Mouse (Mus musculus) hindbrain, embryonic 15.5 days (tissue): ENCODE results near the gene Cog5. TPM values are rescaled to one million over a fixed set of nuclear protein-coding genes. Genes with fewer than 3 reads are reported as not detected.

Experiments used
- ATAC-seq: fragments of 200-750 bp; cut with Nextera tagmentation; 2 replicates; pipeline ENCODE4 v1.8.0; 2017; ENCODE audit warnings: low read depth, moderate number of reproducible peaks, moderate TSS enrichment; ENCODE audit not compliant: low FRiP score
- H3K27ac ChIP-seq: fragments of 300-500 bp; sonication (generic); replicated peaks from 2 replicates; pipeline ENCODE4 v1.5.1; 2015; ENCODE audit warnings: mild to moderate bottlenecking, inconsistent platforms
- H3K27me3 ChIP-seq: fragments of 300-500 bp; sonication (generic); 2 replicates; pipeline ENCODE4 v1.6.1; 2015; ENCODE audit warnings: control low read depth, inconsistent platforms
- H3K36me3 ChIP-seq: fragments of 300-500 bp; sonication (generic); 2 replicates; pipeline ENCODE4 v1.6.1; 2015; ENCODE audit warnings: control low read depth, inconsistent platforms
- H3K4me1 ChIP-seq: fragments of 300-500 bp; sonication (generic); replicated peaks from 2 replicates; pipeline ENCODE4 v1.6.1; 2015; ENCODE audit warnings: control low read depth, inconsistent platforms
- H3K4me2 ChIP-seq: fragments of 300-500 bp; sonication (generic); 2 replicates; pipeline ENCODE4 v1.6.1; 2015; ENCODE audit warnings: moderate library complexity, mild to moderate bottlenecking, inconsistent platforms
- H3K4me3 ChIP-seq: fragments of 300-500 bp; sonication (generic); 2 replicates; pipeline ENCODE4 v1.5.1; 2015; ENCODE audit warnings: mild to moderate bottlenecking, inconsistent platforms
- H3K9ac ChIP-seq: fragments of 300-500 bp; sonication (generic); 2 replicates; pipeline ENCODE4 v1.6.1; 2015; ENCODE audit warnings: inconsistent platforms
- H3K9me3 ChIP-seq: fragments of 300-500 bp; sonication (generic); 2 replicates; pipeline ENCODE4 v1.6.1; 2016; ENCODE audit warnings: control low read depth, inconsistent platforms
- WGBS: fragments of 180-500 bp; shearing (Covaris S2); methylation state at CpG from one replicate; pipeline ENCODE4 v1.1.7; 2015; 5-methylcytosine and 5-hydroxymethylcytosine counted together
- polyA plus RNA-seq: library from polyadenylated mRNA; unstranded; fragments of >200 nt; fragmentation: Nextera tagmentation; extraction: Ambion mirVana; gene quantifications from 2 replicates; pipeline ENCODE4 v1.2.1, GENCODE M21; 2015

Gene Cog5
- polyA plus RNA-seq, 1 experiment from 2014 or later: 26.9 TPM

GRCm38 (mm10) chr12:31949759-31950658, 295.3 kb downstream of the Cog5 start, which contains the start of gene Hbp1:
Gene Hbp1, minus strand, starts transcription at chr12:31950535.
- no peaks in the 10 kb centered on the region for H3K9me3 ChIP-seq
- H3K4me1 ChIP-seq: peaks cover 11% of the 10 kb centered on the region; the same call in 1 of the 2 replicates
- peak within 1 kb of the TSS; percentile 74 for H3K4me2 ChIP-seq
- peak within 1 kb of the TSS; percentile 97 for H3K27ac ChIP-seq
- H3K9ac ChIP-seq: peak within 1 kb of the TSS; percentile 81
- H3K4me3 ChIP-seq: peak within 1 kb of the TSS; percentile 93
- under 1% methylated on average over 67 of the region's 71 CpGs for WGBS
- no peaks in the 10 kb centered on the region for H3K27me3 ChIP-seq
- peak; percentile 98 for ATAC-seq
- H3K36me3 ChIP-seq: no peaks in the 10 kb centered on the region

GRCm38 (mm10) chr12:31950659-31951031, 296.0 kb downstream of the Cog5 start:
- H3K36me3 ChIP-seq: no peaks in the 10 kb centered on the region
- peak overlapping the region; percentile 74 for H3K4me2 ChIP-seq
- ATAC-seq: no peak
- no peaks in the 10 kb centered on the region for H3K27me3 ChIP-seq
- H3K9me3 ChIP-seq: no peaks in the 10 kb centered on the region
- H3K4me3 ChIP-seq: peak overlapping the region; percentile 93
- WGBS: 2% methylated on average over 9 of the region's 9 CpGs
- H3K9ac ChIP-seq: peak overlapping the region; percentile 37; the same call in 1 of the 2 replicates
- peak overlapping the region; percentile 78 for H3K27ac ChIP-seq
- H3K4me1 ChIP-seq: peaks cover 11% of the 10 kb centered on the region; the same call in 1 of the 2 replicates

- Histone ChIP-seq H3K4me2 (no peak overlapping the region), H3K4me3 (no peak overlapping the region), H3K27me3 (no peaks in the 10 kb centered on the region), H3K36me3 (0 out of 2 replicates have a peak, but pooled peaks cover 9% of the 10 kb centered on the region), H3K9ac (no peak overlapping the region), H3K4me1 (0 out of 2 replicates have a peak, but pooled peaks cover 2% of the 10 kb centered on the region), H3K9me3 (no peaks in the 10 kb centered on the region), H3K27ac (no peak overlapping the region)
- 91% methylated on average over 4 of the region's 4 CpGs for WGBS
- ATAC-seq: no peak
These were observed 301.2 kb downstream of the Cog5 start for GRCm38 (mm10) chr12:31955843-31956242.

GRCm38 (mm10) chr12:31964074-31964473, 309.4 kb downstream of the Cog5 start:
- Histone ChIP-seq H3K9ac (no peak overlapping the region), H3K4me3 (no peak overlapping the region), H3K27ac (no peak overlapping the region), H3K36me3 (peaks cover 21% of the 10 kb centered on the region), H3K27me3 (no peaks in the 10 kb centered on the region), H3K4me2 (no peak overlapping the region), H3K9me3 (no peaks in the 10 kb centered on the region), H3K4me1 (no peaks in the 10 kb centered on the region)
- ATAC-seq: no peak
- WGBS: 78% methylated on average over 6 of the region's 6 CpGs

GRCm38 (mm10) chr12:31965517-31966212, 311.0 kb downstream of the Cog5 start:
- H3K4me3 ChIP-seq: no peak overlapping the region
- H3K9me3 ChIP-seq: no peaks in the 10 kb centered on the region
- peaks cover 13% of the 10 kb centered on the region for H3K36me3 ChIP-seq
- H3K27ac ChIP-seq: no peak overlapping the region
- H3K9ac ChIP-seq: no peak overlapping the region
- no peaks in the 10 kb centered on the region for H3K27me3 ChIP-seq
- no peak for ATAC-seq
- H3K4me1 ChIP-seq: no peaks in the 10 kb centered on the region
- no peak overlapping the region for H3K4me2 ChIP-seq
- WGBS: 91% methylated on average over 12 of the region's 12 CpGs

- H3K4me3 ChIP-seq: no peak overlapping the region
- H3K36me3 ChIP-seq: peaks cover 13% of the 10 kb centered on the region
- 85% methylated on average over 4 of the region's 4 CpGs for WGBS
- H3K9me3 ChIP-seq: no peaks in the 10 kb centered on the region
- no peak overlapping the region for H3K4me2 ChIP-seq
- H3K27ac ChIP-seq: no peak overlapping the region
- no peak overlapping the region for H3K9ac ChIP-seq
- ATAC-seq: no peak
- H3K27me3 ChIP-seq: no peaks in the 10 kb centered on the region
- H3K4me1 ChIP-seq: no peaks in the 10 kb centered on the region
These were observed 311.7 kb downstream of the Cog5 start for GRCm38 (mm10) chr12:31966405-31966804.

- Histone ChIP-seq H3K4me3 (no peak overlapping the region), H3K4me1 (no peaks in the 10 kb centered on the region), H3K4me2 (no peak overlapping the region), H3K9ac (no peak overlapping the region), H3K27ac (no peak overlapping the region), H3K36me3 (peaks cover 15% of the 10 kb centered on the region), H3K27me3 (no peaks in the 10 kb centered on the region), H3K9me3 (no peaks in the 10 kb centered on the region)
- ATAC-seq: peak; percentile 49
- 2% methylated on average over 2 of the region's 2 CpGs for WGBS
These were observed 312.9 kb downstream of the Cog5 start for GRCm38 (mm10) chr12:31967536-31967935.

- H3K9ac ChIP-seq: no peak overlapping the region
- no peak overlapping the region for H3K4me3 ChIP-seq
- 27% methylated on average over 1 of the region's 1 CpGs for WGBS
- no peak for ATAC-seq
- no peak overlapping the region for H3K4me2 ChIP-seq
- H3K9me3 ChIP-seq: no peaks in the 10 kb centered on the region
- no peaks in the 10 kb centered on the region; the same call in 1 of the 2 replicates for H3K4me1 ChIP-seq
- H3K36me3 ChIP-seq: peaks cover 12% of the 10 kb centered on the region
- no peak overlapping the region for H3K27ac ChIP-seq
- H3K27me3 ChIP-seq: no peaks in the 10 kb centered on the region
These were observed 314.4 kb downstream of the Cog5 start for GRCm38 (mm10) chr12:31969111-31969510.

GRCm38 (mm10) chr12:31971547-31971946, 316.9 kb downstream of the Cog5 start:
- Histone ChIP-seq H3K4me3 (no peak overlapping the region), H3K9ac (no peak overlapping the region), H3K27me3 (no peaks in the 10 kb centered on the region), H3K36me3 (peaks cover 3% of the 10 kb centered on the region; the same call in 1 of the 2 replicates), H3K27ac (no peak overlapping the region), H3K4me2 (no peak overlapping the region), H3K9me3 (no peaks in the 10 kb centered on the region), H3K4me1 (no peaks in the 10 kb centered on the region; the same call in 1 of the 2 replicates)
- no peak for ATAC-seq
- 90% methylated on average over 8 of the region's 8 CpGs for WGBS

- H3K27ac ChIP-seq: 0 out of 2 replicates have a peak overlapping the region, but pooled peaks have one; percentile 8
- WGBS: 55% methylated on average over 13 of the region's 13 CpGs
These were observed 319.0 kb downstream of the Cog5 start for GRCm38 (mm10) chr12:31973473-31974172.

GRCm38 (mm10) chr12:31976544-31976943, 321.9 kb downstream of the Cog5 start:
- H3K4me1 ChIP-seq: peaks cover 5% of the 10 kb centered on the region
- WGBS: 56% methylated on average over 7 of the region's 7 CpGs
- H3K27me3 ChIP-seq: no peaks in the 10 kb centered on the region
- H3K9ac ChIP-seq: no peak overlapping the region
- peak overlapping the region; percentile 26; the same call in 1 of the 2 replicates for H3K27ac ChIP-seq
- H3K9me3 ChIP-seq: no peaks in the 10 kb centered on the region
- no peak overlapping the region for H3K4me2 ChIP-seq
- no peak overlapping the region for H3K4me3 ChIP-seq
- H3K36me3 ChIP-seq: 0 out of 2 replicates have a peak, but pooled peaks cover 3% of the 10 kb centered on the region
- ATAC-seq: no peak

More at GRCm38 (mm10) chr12:31973473-31974172, 319.0 kb downstream of the Cog5 start:
- H3K27me3 ChIP-seq: no peaks in the 10 kb centered on the region
- H3K4me1 ChIP-seq: peaks cover 5% of the 10 kb centered on the region
- no peaks in the 10 kb centered on the region for H3K9me3 ChIP-seq
- no peak overlapping the region for H3K4me3 ChIP-seq
- no peak overlapping the region for H3K9ac ChIP-seq
- peak; percentile 73 for ATAC-seq
- H3K36me3 ChIP-seq: peaks cover 3% of the 10 kb centered on the region; the same call in 1 of the 2 replicates
- H3K4me2 ChIP-seq: no peak overlapping the region
